Mouse (Mus musculus) CD4-positive, CD25-positive, alpha-beta regulatory T cell, adult 2 months (primary cell): ENCODE data around the gene Foxo1.

Source experiments
- DNase-seq: peaks from one replicate; pipeline ENCODE4 v3.0.0-alpha.2; 2012; ENCODE audit warnings: low read depth, low spot score

Foxo1 gene

DNA sequence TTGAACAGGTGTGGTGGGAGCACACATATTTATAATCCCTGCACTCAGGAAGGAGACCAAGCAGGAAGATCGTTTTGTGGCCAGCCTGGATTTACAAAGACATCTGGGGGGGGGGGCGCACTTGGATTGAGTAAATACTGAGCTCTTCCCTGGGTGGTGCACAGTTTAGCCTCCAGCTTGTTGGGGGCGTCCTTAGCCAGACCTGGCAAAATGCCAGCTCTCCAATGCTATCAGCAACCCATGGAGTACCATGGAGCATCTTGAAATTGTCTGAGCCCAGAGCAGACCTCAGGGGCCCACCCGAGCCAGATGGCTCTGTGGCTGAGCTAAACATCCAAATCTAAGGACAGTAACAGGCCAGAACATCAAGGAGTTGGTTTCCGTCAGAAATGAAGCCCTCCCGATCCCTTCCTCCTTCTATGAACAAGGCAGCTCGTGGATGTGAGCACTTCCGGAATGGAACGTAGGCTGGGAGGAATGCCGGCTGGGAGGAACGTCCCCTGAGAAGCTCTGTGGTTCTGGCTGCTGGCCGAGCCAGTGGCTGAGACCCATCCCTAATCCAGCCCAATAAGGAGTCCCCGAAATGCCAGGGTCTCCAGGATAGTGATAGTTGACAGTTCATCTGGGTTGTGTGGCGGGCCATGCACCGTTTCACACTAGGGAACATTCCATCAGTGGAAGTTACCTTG is 89.3 kb downstream of the Foxo1 start:
- DNase-seq: no peak

DNA sequence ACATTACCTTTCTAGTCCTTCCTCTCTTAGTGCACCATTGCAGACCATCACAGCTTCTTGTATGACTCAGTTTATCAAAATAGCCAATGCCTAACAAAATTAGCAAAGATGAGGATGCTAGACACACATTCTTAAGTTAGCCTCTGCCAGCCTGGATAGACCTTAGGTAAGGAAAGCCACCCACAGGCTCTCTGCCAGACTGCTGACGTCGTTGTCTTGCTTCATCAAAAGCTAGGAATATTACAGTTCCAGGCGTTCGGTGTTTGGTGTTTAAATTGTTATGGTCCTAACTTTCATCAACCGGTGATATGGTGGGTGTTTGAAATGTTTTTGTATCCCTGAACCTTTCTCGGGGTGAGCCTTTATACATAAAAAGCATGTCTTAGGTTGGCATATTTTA is 96.4 kb downstream of the Foxo1 start:
- no peak for DNase-seq

DNA sequence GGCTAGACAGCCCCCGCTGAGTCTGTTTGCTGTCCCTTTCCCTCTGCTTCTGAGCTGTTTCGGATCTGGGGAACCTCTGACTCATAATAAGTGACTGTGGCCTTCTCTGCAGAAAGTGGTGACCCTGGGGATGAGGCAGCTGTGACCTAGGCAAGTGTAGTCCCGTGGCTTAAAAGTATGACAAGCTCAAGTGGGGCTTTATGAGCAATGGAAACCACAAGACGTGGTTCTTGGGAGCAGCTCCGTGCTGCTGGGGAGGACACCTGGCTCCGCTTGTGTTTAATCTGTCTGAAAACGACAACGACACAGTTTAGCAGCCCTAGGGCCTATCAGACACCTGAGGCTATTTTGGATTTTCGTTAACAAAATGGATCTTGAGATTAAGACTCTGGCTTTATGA is 101.1 kb downstream of the Foxo1 start:
- DNase-seq: no peak

GRCm38 (mm10) chr3:52369881-52370428 is 101.8 kb downstream of the Foxo1 start:
- no peak for DNase-seq

- DNase-seq: no peak
These were observed 108.8 kb downstream of the Foxo1 start for GRCm38 (mm10) chr3:52376974-52377373.

- no peak for DNase-seq
These were observed 115.2 kb downstream of the Foxo1 start for GRCm38 (mm10) chr3:52383351-52383750.

DNA sequence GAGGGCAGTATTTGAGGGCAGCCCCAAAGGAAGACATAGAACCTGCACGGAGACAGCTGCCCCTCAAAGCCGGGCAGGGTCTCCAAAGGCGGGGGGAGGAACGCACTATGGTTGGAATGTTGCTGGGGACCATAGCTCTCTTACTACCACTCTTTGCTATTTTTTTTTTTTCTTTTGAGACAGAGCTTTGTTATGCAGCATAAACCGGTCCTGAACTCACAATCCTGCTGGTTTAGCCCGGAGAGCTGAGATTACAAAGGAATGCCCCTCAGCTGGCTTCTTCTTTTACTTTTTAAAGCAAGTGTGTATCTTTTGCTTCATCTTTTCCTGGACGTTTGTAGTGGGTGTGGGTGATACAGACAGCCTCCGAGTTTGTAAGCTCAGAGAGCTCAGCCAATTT is 118.2 kb downstream of the Foxo1 start:
- no peak for DNase-seq

DNA sequence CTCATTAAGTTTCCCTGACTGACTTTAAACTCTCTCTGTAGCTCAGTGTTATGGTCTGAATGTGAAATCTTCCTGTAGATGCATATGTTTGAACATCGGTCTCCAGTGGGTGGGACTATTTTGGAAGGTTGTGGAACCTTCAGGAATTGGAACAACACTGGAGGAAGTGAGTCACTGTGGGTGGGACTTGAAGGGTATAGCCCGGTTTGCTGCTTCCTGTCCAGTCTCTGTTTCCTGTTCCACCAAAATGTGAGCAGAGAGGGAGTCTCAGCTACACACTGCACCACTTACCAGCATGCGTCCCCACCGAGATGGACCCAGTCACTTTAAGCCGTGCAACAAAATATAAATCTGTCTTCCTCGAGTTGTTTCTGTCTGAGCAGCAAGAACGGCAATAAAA is 122.2 kb downstream of the Foxo1 start:
- peak; percentile 44 for DNase-seq

- no peak for DNase-seq
These were observed 122.9 kb downstream of the Foxo1 start for GRCm38 (mm10) chr3:52390766-52391665.

GRCm38 (mm10) chr3:52391897-52392296 is 123.8 kb downstream of the Foxo1 start:
- DNase-seq: no peak

DNA sequence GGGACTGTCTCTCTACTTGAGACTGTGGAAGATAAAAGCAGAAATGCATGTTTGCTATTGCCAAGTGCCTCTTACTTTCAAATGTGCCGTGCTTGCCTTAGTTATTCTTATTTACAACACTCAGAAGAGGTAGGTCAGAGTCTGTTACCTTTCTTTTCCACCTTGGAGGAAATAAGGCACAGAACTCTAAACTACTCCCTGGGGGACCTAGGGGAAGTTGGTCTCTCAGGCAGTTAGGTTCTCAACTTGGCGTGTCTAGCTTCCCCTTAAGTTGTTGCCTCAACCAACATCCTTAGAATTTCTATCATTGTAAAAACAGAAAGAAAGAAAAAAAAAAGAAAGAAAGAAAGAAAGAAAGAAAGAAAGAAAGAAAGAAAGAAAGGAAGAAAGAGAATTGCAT is 124.4 kb downstream of the Foxo1 start:
- no peak for DNase-seq

- no peak for DNase-seq
These were observed 125.0 kb downstream of the Foxo1 start for GRCm38 (mm10) chr3:52393171-52393570.

- DNase-seq: peak; percentile 81
These were observed 128.1 kb downstream of the Foxo1 start for GRCm38 (mm10) chr3:52396121-52396731.

DNA sequence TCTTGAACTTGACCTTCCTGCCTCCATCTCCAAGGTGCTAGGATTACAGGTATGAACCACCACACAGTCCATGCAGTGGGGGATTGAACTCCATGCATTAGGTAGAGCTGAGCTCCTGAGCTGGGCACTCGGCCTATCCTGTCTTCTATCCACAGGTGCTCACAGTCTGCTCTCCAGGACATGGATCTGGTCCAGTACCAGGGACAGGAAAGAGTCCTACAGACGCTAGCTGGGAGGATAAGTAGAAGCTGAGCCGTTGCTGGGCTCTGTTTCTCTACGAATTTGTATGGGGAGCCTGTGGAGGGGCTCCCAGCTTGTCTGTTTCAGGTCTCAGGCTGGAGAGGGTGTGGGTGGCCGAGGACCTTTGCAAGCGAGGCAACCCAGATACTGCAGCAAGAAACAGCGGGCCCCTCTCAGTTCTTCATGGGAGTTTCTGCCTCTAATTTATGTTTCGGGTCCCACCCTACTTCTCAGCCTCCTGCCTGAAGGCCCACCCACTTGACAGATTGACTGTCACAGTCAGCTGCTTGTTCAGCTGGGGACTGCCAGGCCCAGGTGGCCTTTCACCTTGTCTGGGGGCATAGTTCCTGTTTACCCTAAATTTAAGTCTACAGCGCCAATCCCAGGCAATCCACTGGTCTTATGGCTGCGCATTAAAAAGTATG is 128.9 kb downstream of the Foxo1 start:
- peak; percentile 42 for DNase-seq

DNA sequence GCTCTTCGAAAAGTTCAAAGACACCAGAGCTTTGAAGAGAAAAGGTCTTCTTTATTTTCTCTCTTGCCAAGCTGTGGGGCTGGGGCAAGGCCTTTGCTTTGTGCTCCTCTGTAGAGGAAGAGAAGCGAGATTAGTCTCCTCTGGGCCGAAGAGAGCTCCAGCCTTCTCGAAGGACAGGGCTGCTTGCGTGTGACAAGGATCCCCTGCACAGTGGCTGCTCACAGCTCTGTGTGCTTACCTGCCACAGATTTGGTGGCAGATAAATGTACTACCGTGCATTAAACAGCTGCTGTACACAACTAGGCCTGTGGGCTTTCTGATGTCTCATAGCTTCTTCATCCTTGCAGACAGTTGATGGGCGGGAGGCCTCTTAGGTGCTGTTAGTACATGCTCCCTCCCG is 129.8 kb downstream of the Foxo1 start:
- DNase-seq: peak; percentile 67

- DNase-seq: peak; percentile 44
These were observed 132.4 kb downstream of the Foxo1 start for GRCm38 (mm10) chr3:52400284-52401161.

DNA sequence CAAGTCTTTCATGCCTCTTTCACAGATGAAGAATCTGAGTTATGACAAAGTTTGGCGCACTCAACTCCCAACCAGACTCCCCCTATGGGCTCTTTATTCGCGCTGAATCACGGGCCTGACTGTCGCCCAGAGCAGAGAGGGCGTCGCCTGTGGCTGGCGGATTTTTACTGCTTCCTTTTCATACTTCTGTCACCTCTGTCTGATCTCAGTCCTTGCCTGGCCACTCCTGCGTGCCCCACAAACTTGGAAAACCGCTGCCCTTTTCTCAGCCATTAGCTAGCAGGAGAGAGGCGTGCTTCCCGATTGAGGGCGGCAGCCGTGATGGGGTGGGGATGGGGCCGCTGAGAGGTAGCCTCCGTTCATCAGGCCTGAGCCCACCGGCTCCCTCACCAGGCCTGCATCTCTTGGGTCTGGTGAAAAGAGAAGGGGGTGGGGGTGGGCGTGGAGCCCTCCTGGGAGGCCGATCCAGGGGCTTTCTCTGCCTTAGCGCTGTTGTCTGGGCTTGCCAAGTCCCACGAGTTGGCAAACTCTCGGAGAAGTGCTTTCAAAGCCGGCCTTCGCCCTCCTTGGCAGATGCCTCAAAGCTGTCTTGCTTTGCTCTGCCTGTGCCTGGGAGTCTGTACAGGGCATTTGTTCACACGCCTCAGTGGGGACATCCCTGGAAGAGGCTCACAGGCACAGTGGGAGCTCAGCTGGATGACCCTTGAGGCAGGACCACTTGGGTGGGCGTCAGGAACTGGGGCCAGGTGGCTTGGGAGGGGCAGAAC is 133.2 kb downstream of the Foxo1 start:
- DNase-seq: peak; percentile 72
